Mouse (Mus musculus) kidney, embryonic 16.5 days (tissue): ENCODE measurements around the gene Mrps11. TPM values are rescaled to one million over a fixed set of nuclear protein-coding genes. Genes with fewer than 3 reads are reported as not detected.

Experiments
- ATAC-seq: fragments of 200-750 bp; cut with Nextera tagmentation; 2 replicates; pipeline ENCODE4 v1.8.0; 2017; ENCODE audit warnings: moderate TSS enrichment; ENCODE audit not compliant: low FRiP score, low TSS enrichment
- H3K27ac ChIP-seq: fragments of 300-500 bp; sonication (generic); 2 replicates; pipeline ENCODE4 v1.5.1; 2014; ENCODE audit warnings: low read length
- H3K27me3 ChIP-seq: fragments of 300-500 bp; sonication (generic); 2 replicates; pipeline ENCODE4 v1.6.1; 2014; ENCODE audit warnings: low read length, control low read depth, mixed read lengths; ENCODE audit not compliant: insufficient read depth
- H3K36me3 ChIP-seq: fragments of 300-500 bp; sonication (generic); 2 replicates; pipeline ENCODE4 v1.6.1; 2014; ENCODE audit warnings: low read length, control low read depth, mixed read lengths; ENCODE audit not compliant: insufficient read depth
- H3K4me1 ChIP-seq: fragments of 300-500 bp; sonication (generic); 2 replicates; pipeline ENCODE4 v1.6.1; 2014; ENCODE audit warnings: low read length, control low read depth, mixed read lengths; ENCODE audit not compliant: insufficient read depth
- H3K4me2 ChIP-seq: fragments of 300-500 bp; sonication (generic); replicated peaks from 2 replicates; pipeline ENCODE4 v1.6.1; 2014; ENCODE audit warnings: low read depth, low read length
- H3K4me3 ChIP-seq: fragments of 300-500 bp; sonication (generic); 2 replicates; pipeline ENCODE4 v1.5.1; 2014; ENCODE audit warnings: mild to moderate bottlenecking, low read length
- H3K9ac ChIP-seq: fragments of 300-500 bp; sonication (generic); replicated peaks from 2 replicates; pipeline ENCODE4 v1.6.1; 2014; ENCODE audit warnings: low read length
- H3K9me3 ChIP-seq: fragments of 300-500 bp; sonication (generic); 2 replicates; pipeline ENCODE4 v1.6.1; 2016; ENCODE audit warnings: low read length, control low read depth
- WGBS: fragments of 180-500 bp; shearing (Covaris S2); extraction: QIAGEN DNeasy Blood & Tissue Kit; methylation state at CpG from one replicate; pipeline ENCODE4 v1.1.7; 2014; 5-methylcytosine and 5-hydroxymethylcytosine counted together
- polyA plus RNA-seq: library from polyadenylated mRNA; unstranded; fragments of >200 nt; fragmentation: Nextera tagmentation; extraction: Ambion mirVana; gene quantifications from 2 replicates; pipeline ENCODE4 v1.2.1, GENCODE M21; 2015

Gene Mrps11
- polyA plus RNA-seq, 1 experiment from 2014 or later: 83.4 TPM

GRCm38 (mm10) chr7:78793895-78794570 is 11.1 kb downstream of the Mrps11 start:
- Histone ChIP-seq H3K9ac (no peak overlapping the region), H3K27ac (no peak overlapping the region), H3K4me1 (no peaks in the 10 kb centered on the region), H3K9me3 (no peaks in the 10 kb centered on the region), H3K27me3 (no peaks in the 10 kb centered on the region), H3K4me3 (no peak overlapping the region), H3K4me2 (no peak overlapping the region), H3K36me3 (peaks cover 25% of the 10 kb centered on the region)
- 82% methylated on average over 13 of the region's 13 CpGs for WGBS
- ATAC-seq: no peak

DNA sequence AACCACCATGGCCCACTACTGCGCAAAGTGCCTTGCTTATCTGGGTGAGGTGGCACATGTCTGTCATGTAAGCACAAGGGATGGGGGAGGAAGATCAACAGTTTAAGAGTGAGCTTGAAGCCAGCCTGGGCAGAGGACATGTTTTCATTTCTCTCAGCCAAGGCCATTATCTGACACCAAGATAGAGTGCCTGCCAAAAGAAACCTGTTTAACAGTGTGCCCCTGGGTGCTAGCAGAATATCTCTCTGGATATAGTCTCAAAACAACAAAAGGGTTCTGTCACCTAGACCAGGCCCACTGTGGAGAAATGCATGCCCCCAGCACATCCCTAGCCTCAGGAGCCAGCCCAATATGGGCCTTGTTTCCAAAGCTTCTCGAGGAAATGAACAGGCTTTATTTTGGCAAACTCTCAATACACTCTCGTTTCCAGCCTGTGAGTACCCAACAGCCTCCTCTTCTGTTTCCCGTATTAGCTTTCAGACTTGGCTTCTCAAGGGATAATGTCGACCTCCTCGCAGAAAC is 11.7 kb downstream of the Mrps11 start:
- ATAC-seq: no peak
- Histone ChIP-seq H3K27me3 (no peaks in the 10 kb centered on the region), H3K4me1 (no peaks in the 10 kb centered on the region), H3K27ac (no peak overlapping the region), H3K4me2 (no peak overlapping the region), H3K9ac (no peak overlapping the region), H3K36me3 (peaks cover 19% of the 10 kb centered on the region), H3K9me3 (no peaks in the 10 kb centered on the region), H3K4me3 (no peak overlapping the region)
- 69% methylated on average over 6 of the region's 6 CpGs for WGBS

- Histone ChIP-seq H3K9ac (no peak overlapping the region), H3K36me3 (peaks cover 9% of the 10 kb centered on the region; the same call in 1 of the 2 replicates)
- WGBS: 91% methylated on average over 3 of the region's 3 CpGs
These were observed 13.7 kb downstream of the Mrps11 start for GRCm38 (mm10) chr7:78796624-78797023.

GRCm38 (mm10) chr7:78797843-78798455 is 15.0 kb downstream of the Mrps11 start:
- ATAC-seq: no peak
- 69% methylated on average over 8 of the region's 9 CpGs for WGBS
- Histone ChIP-seq H3K4me3 (no peak overlapping the region), H3K4me2 (no peak overlapping the region), H3K27me3 (no peaks in the 10 kb centered on the region), H3K9ac (no peak overlapping the region), H3K4me1 (no peaks in the 10 kb centered on the region), H3K9me3 (no peaks in the 10 kb centered on the region), H3K27ac (no peak overlapping the region), H3K36me3 (0 out of 2 replicates have a peak, but pooled peaks cover under 1% of the 10 kb centered on the region)

More at GRCm38 (mm10) chr7:78796624-78797023, 13.7 kb downstream of the Mrps11 start:
- H3K4me1 ChIP-seq: no peaks in the 10 kb centered on the region
- H3K9me3 ChIP-seq: no peaks in the 10 kb centered on the region
- no peak overlapping the region for H3K4me3 ChIP-seq
- no peak overlapping the region for H3K4me2 ChIP-seq
- no peak for ATAC-seq
- no peaks in the 10 kb centered on the region for H3K27me3 ChIP-seq
- no peak overlapping the region for H3K27ac ChIP-seq

GRCm38 (mm10) chr7:78799730-78800496 is 17.0 kb downstream of the Mrps11 start:
- H3K4me3 ChIP-seq: no peak overlapping the region
- WGBS: 70% methylated on average over 9 of the region's 9 CpGs
- no peak overlapping the region for H3K27ac ChIP-seq
- H3K4me2 ChIP-seq: no peak overlapping the region
- no peaks in the 10 kb centered on the region for H3K36me3 ChIP-seq
- no peaks in the 10 kb centered on the region for H3K4me1 ChIP-seq
- H3K9ac ChIP-seq: no peak overlapping the region
- no peaks in the 10 kb centered on the region for H3K27me3 ChIP-seq
- no peak for ATAC-seq
- H3K9me3 ChIP-seq: no peaks in the 10 kb centered on the region

GRCm38 (mm10) chr7:78803841-78804240 is 20.9 kb downstream of the Mrps11 start:
- 83% methylated on average over 3 of the region's 3 CpGs for WGBS
- Histone ChIP-seq H3K9ac (no peak overlapping the region), H3K4me3 (no peak overlapping the region), H3K9me3 (no peaks in the 10 kb centered on the region), H3K36me3 (no peaks in the 10 kb centered on the region), H3K4me1 (no peaks in the 10 kb centered on the region), H3K27me3 (no peaks in the 10 kb centered on the region), H3K27ac (no peak overlapping the region), H3K4me2 (no peak overlapping the region)
- no peak for ATAC-seq

GRCm38 (mm10) chr7:78807192-78807591 is 24.3 kb downstream of the Mrps11 start:
- Histone ChIP-seq H3K9ac (no peak overlapping the region), H3K36me3 (no peaks in the 10 kb centered on the region), H3K4me2 (no peak overlapping the region), H3K9me3 (no peaks in the 10 kb centered on the region), H3K4me1 (no peaks in the 10 kb centered on the region), H3K4me3 (no peak overlapping the region), H3K27ac (no peak overlapping the region), H3K27me3 (no peaks in the 10 kb centered on the region)
- WGBS: 28% methylated on average over 4 of the region's 4 CpGs
- peak; percentile 65; the same call in 1 of the 2 replicates for ATAC-seq

DNA sequence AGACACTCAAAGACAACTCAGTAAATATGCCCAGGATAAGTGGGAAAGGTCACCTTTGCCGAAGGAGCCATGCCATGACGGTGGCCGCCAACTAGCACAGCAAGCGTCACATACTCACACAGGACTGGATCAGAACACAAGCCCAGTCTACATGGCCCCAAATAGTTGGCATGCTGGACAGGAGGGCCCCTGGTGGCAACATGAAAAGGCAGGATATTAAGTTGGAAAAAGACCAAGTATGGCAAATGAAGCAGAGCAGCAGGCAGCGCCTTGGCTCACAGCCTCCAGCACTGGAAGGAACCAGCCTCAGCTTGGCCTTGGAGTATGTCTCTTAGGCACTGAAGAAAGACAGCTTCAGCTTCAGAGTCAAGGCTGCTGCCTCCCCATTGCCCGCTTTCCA is 30.9 kb downstream of the Mrps11 start:
- ATAC-seq: no peak
- 88% methylated on average over 6 of the region's 6 CpGs for WGBS
- no peak overlapping the region for H3K27ac ChIP-seq

DNA sequence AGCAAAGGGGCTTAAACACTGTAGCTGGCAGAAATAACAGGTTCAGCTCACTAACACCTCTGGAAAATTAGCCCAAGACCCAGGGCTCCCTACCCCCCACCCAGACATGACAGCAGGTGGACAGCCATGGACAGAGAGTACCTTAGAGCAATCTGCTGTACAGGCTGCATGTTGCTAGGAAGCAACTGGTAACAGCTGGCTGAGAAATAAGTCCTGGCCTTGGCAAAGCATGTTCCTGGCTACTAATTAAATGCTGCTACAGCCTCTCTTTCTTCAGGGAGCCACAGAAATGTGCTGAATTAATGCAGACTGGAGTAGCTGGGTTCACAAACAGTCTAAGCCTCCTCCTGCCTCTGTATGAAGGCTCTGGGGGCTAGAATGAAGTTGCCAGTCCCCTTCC is 31.8 kb downstream of the Mrps11 start:
- no peak for ATAC-seq
- H3K4me3 ChIP-seq: no peak overlapping the region
- H3K4me2 ChIP-seq: no peak overlapping the region
- H3K4me1 ChIP-seq: no peaks in the 10 kb centered on the region
- H3K9ac ChIP-seq: no peak overlapping the region
- no peak overlapping the region for H3K27ac ChIP-seq
- no peaks in the 10 kb centered on the region for H3K27me3 ChIP-seq
- H3K36me3 ChIP-seq: no peaks in the 10 kb centered on the region
- H3K9me3 ChIP-seq: no peaks in the 10 kb centered on the region

More for the DNA sequence above, 30.9 kb downstream of the Mrps11 start:
- H3K9me3 ChIP-seq: no peaks in the 10 kb centered on the region
- no peaks in the 10 kb centered on the region for H3K4me1 ChIP-seq
- H3K27me3 ChIP-seq: no peaks in the 10 kb centered on the region
- no peak overlapping the region for H3K9ac ChIP-seq
- H3K4me2 ChIP-seq: no peak overlapping the region
- no peaks in the 10 kb centered on the region for H3K36me3 ChIP-seq
- H3K4me3 ChIP-seq: no peak overlapping the region
